Comparison of ENCODE assay signal across 26 mouse cellular contexts in genomic region chr1:170385416-170385815, GRCm38 (mm10).
DNase-seq lines count a peak whose midpoint lies in the region; ATAC-seq lines count a peak whose summit lies in the region.
"Had no signal": no experiment of that assay in that cellular context is flagged by ENCODE, and none has a peak within 500 bp of the region (broad histone marks: within the 10 kb centered on the region; RNA-seq: fewer than 3 reads in every experiment).

No protein-coding gene starts in this region.

- WGBS in forebrain, embryonic 14.5 days: 40% methylated on average over 10 of the region's 10 CpGs
- 66% methylated on average over 10 of the region's 10 CpGs for WGBS in forebrain, embryonic 12.5 days
- WGBS in heart, embryonic 10.5 days: 84% methylated on average over 10 of the region's 10 CpGs

- H3K4me1 ChIP-seq in forebrain, embryonic 14.5 days (ENCODE audit: control insufficient read depth, insufficient read depth, low read length): peaks cover 17% of the 10 kb centered on the region
- H3K4me1 ChIP-seq in forebrain, embryonic 12.5 days: peaks cover 30% of the 10 kb centered on the region
- peaks cover 26% of the 10 kb centered on the region for H3K4me1 ChIP-seq in heart, embryonic 10.5 days
- H3K4me1 ChIP-seq: embryonic facial prominence, embryonic 12.5 days had no signal

- no peak overlapping the region for H3K4me3 ChIP-seq in forebrain, embryonic 14.5 days (ENCODE audit: low read depth, low read length)
- no peak overlapping the region for H3K4me3 ChIP-seq in forebrain, embryonic 12.5 days (replicated peaks)
- no peak overlapping the region for H3K4me3 ChIP-seq in heart, embryonic 10.5 days
- H3K4me3 ChIP-seq: embryonic facial prominence, embryonic 12.5 days; embryonic facial prominence, embryonic 15.5 days; forebrain, embryonic 13.5 days; gastrocnemius, adult 2 months; heart, embryonic 13.5 days had no signal

- H3K4me2 ChIP-seq in forebrain, embryonic 14.5 days (ENCODE audit: low read length): no peak overlapping the region
- H3K4me2 ChIP-seq in forebrain, embryonic 12.5 days: no peak overlapping the region
- H3K4me2 ChIP-seq: embryonic facial prominence, embryonic 12.5 days; embryonic facial prominence, embryonic 15.5 days; forebrain, embryonic 13.5 days; heart, embryonic 13.5 days; hindbrain, embryonic 14.5 days had no signal

- no peak overlapping the region for H3K9ac ChIP-seq in forebrain, embryonic 14.5 days (ENCODE audit: low read length)
- H3K9ac ChIP-seq in forebrain, embryonic 12.5 days: no peak overlapping the region
- H3K9ac ChIP-seq: embryonic facial prominence, embryonic 12.5 days; embryonic facial prominence, embryonic 15.5 days; forebrain, embryonic 13.5 days; heart, embryonic 13.5 days; hindbrain, embryonic 14.5 days had no signal

- H3K27ac ChIP-seq in forebrain, embryonic 14.5 days (ENCODE audit: low read depth, low read length): no peak overlapping the region
- no peak overlapping the region for H3K27ac ChIP-seq in forebrain, embryonic 12.5 days
- H3K27ac ChIP-seq in heart, embryonic 10.5 days: no peak overlapping the region
- H3K27ac ChIP-seq: embryonic facial prominence, embryonic 12.5 days; embryonic facial prominence, embryonic 15.5 days; gastrocnemius, adult 2 months; heart, embryonic 13.5 days; hindbrain, embryonic 14.5 days; hindbrain, postnatal 0 days had no signal

- no peaks in the 10 kb centered on the region for H3K36me3 ChIP-seq in forebrain, embryonic 14.5 days (ENCODE audit: control insufficient read depth, insufficient read depth, low read length)
- H3K36me3 ChIP-seq in forebrain, embryonic 12.5 days (replicated peaks): no peaks in the 10 kb centered on the region
- H3K36me3 ChIP-seq in heart, embryonic 10.5 days: no peaks in the 10 kb centered on the region
- H3K36me3 ChIP-seq: embryonic facial prominence, embryonic 12.5 days; embryonic facial prominence, embryonic 15.5 days; heart, embryonic 13.5 days had no signal

- DNase-seq in forebrain, embryonic 14.5 days (ENCODE audit: low spot score): peak; percentile 66
- DNase-seq in heart, adult 11 months: peak; percentile 36
- DNase-seq in heart, embryonic 10.5 days (ENCODE audit: low spot score): no peak
- peak; percentile 35 for DNase-seq in brain, adult 2 months (ENCODE audit: low read depth, low spot score)
- DNase-seq in spleen, adult 18-20 months: no peak
- DNase-seq: adrenal gland, adult 8-10 months; adrenal gland, postnatal 25 days; cerebellum, adult 11 months; cerebellum, adult 2 months; cerebellum, adult 9-11 months; cerebellum, postnatal 25 days; gastrocnemius, adult 2 months; gastrocnemius, postnatal 14 days; heart, adult 18-20 months; heart, postnatal 14 days; heart, postnatal 4 days had no signal

- H3K9me3 ChIP-seq in forebrain, embryonic 14.5 days (replicated peaks; ENCODE audit: control insufficient read depth, low read length): no peaks in the 10 kb centered on the region
- no peaks in the 10 kb centered on the region for H3K9me3 ChIP-seq in forebrain, embryonic 12.5 days
- no peaks in the 10 kb centered on the region for H3K9me3 ChIP-seq in heart, embryonic 10.5 days
- H3K9me3 ChIP-seq: embryonic facial prominence, embryonic 12.5 days; embryonic facial prominence, embryonic 15.5 days; forebrain, embryonic 13.5 days; heart, embryonic 13.5 days had no signal

- ATAC-seq in forebrain, embryonic 14.5 days: no peak
- ATAC-seq in forebrain, embryonic 12.5 days (ENCODE audit: low FRiP score): no peak
- ATAC-seq: activated CD4-positive, CD25-positive, alpha-beta regulatory T cell, adult 4 months; forebrain, embryonic 13.5 days; hindbrain, postnatal 0 days; inflammation-experienced regulatory T-cells, adult 6 months; intestine, embryonic 16.5 days had no signal

- H3K27me3 ChIP-seq in forebrain, embryonic 14.5 days (replicated peaks; ENCODE audit: control insufficient read depth, insufficient read depth, low read length): no peaks in the 10 kb centered on the region
- no peaks in the 10 kb centered on the region for H3K27me3 ChIP-seq in forebrain, embryonic 12.5 days
- H3K27me3 ChIP-seq in heart, embryonic 10.5 days (ENCODE audit: insufficient read depth, poor library complexity, severe bottlenecking): no peaks in the 10 kb centered on the region
- H3K27me3 ChIP-seq: embryonic facial prominence, embryonic 12.5 days; embryonic facial prominence, embryonic 15.5 days; forebrain, embryonic 13.5 days; heart, embryonic 13.5 days had no signal

Comparison
In these comparisons a context has a peak if more than half of its experiments do, and no peak if none do; other contexts are left out.
1. DNase-seq: peak in forebrain, embryonic 14.5 days (single experiment), heart, adult 11 months (single experiment) and brain, adult 2 months (single experiment); none in heart, embryonic 10.5 days (single experiment) and spleen, adult 18-20 months (0 of 2).